Mouse (Mus musculus) hindbrain, embryonic 13.5 days (tissue): ENCODE data around the gene Cyp4a30b. TPM values are rescaled to one million over a fixed set of nuclear protein-coding genes. Genes with fewer than 3 reads are reported as not detected.
"Not testable (repeated sequence)": the region's sequence is repeated elsewhere in the genome, so short reads cannot be mapped to it uniquely, and the experiment has no call there.

ENCODE experiments used
- ATAC-seq: fragments of 200-750 bp; cut with Nextera tagmentation; 2 replicates; pipeline ENCODE4 v1.8.0; 2017; ENCODE audit warnings: moderate TSS enrichment; ENCODE audit not compliant: low FRiP score
- H3K27ac ChIP-seq: fragments of 300-500 bp; sonication (generic); 2 replicates; pipeline ENCODE4 v1.5.1; 2015; ENCODE audit warnings: inconsistent platforms, mild to moderate bottlenecking, moderate library complexity
- H3K27me3 ChIP-seq: fragments of 300-500 bp; sonication (generic); 2 replicates; pipeline ENCODE4 v1.6.1; 2015; ENCODE audit warnings: mild to moderate bottlenecking, inconsistent platforms
- H3K36me3 ChIP-seq: fragments of 300-500 bp; sonication (generic); 2 replicates; pipeline ENCODE4 v1.6.1; 2015; ENCODE audit warnings: mild to moderate bottlenecking, inconsistent platforms
- H3K4me1 ChIP-seq: fragments of 300-500 bp; sonication (generic); replicated peaks from 2 replicates; pipeline ENCODE4 v1.6.1; 2015; ENCODE audit warnings: inconsistent platforms
- H3K4me2 ChIP-seq: fragments of 300-500 bp; sonication (generic); 2 replicates; pipeline ENCODE4 v1.6.1; 2015; ENCODE audit warnings: inconsistent platforms, mild to moderate bottlenecking, moderate library complexity
- H3K4me3 ChIP-seq: fragments of 300-500 bp; sonication (generic); 2 replicates; pipeline ENCODE4 v1.5.1; 2015; ENCODE audit warnings: mild to moderate bottlenecking, inconsistent platforms
- H3K9ac ChIP-seq: fragments of 300-500 bp; sonication (generic); 2 replicates; pipeline ENCODE4 v1.6.1; 2015; ENCODE audit warnings: mild to moderate bottlenecking, inconsistent platforms
- H3K9me3 ChIP-seq: fragments of 300-500 bp; sonication (generic); 2 replicates; pipeline ENCODE4 v1.6.1; 2016; ENCODE audit warnings: inconsistent platforms
- WGBS: fragments of 180-500 bp; shearing (Covaris S2); methylation state at CpG from one replicate; pipeline ENCODE4 v1.1.7; 2015; 5-methylcytosine and 5-hydroxymethylcytosine counted together
- polyA plus RNA-seq: library from polyadenylated mRNA; unstranded; fragments of >200 nt; fragmentation: Nextera tagmentation; extraction: Ambion mirVana; gene quantifications from 2 replicates; pipeline ENCODE4 v1.2.1, GENCODE M21; 2015

Gene Cyp4a30b
- not detected in 2 replicates for polyA plus RNA-seq

GRCm38 (mm10) chr4:115452304-115452703 is at the start of gene Cyp4a30b:
TSS of gene Cyp4a30b (plus strand) at chr4:115452604.
- WGBS = 73% methylated on average over 3 of the region's 3 CpGs
- H3K27me3 ChIP-seq = no peaks in the 10 kb centered on the region
- H3K4me1 ChIP-seq = no peaks in the 10 kb centered on the region
- no peak within 1 kb of the TSS for H3K27ac ChIP-seq
- H3K9ac ChIP-seq = no peak within 1 kb of the TSS
- no peak for ATAC-seq
- no peaks in the 10 kb centered on the region for H3K9me3 ChIP-seq
- H3K36me3 ChIP-seq = no peaks in the 10 kb centered on the region
- H3K4me2 ChIP-seq = no peak within 1 kb of the TSS
- H3K4me3 ChIP-seq = no peak within 1 kb of the TSS

GRCm38 (mm10) chr4:115411324-115411723 is 41.1 kb upstream of the Cyp4a30b start, which contains the start of gene Cyp4a12b:
TSS of gene Cyp4a12b (plus strand) at chr4:115411624.
- not testable (repeated sequence) for H3K36me3 ChIP-seq, H3K27ac ChIP-seq, H3K4me2 ChIP-seq, ATAC-seq, H3K4me1 ChIP-seq, H3K9ac ChIP-seq, H3K27me3 ChIP-seq, H3K4me3 ChIP-seq, H3K9me3 ChIP-seq

- WGBS = 79% methylated on average over 3 of the region's 3 CpGs
- H3K4me3 ChIP-seq = no peak overlapping the region
- H3K9ac ChIP-seq = no peak overlapping the region
- no peaks in the 10 kb centered on the region for H3K36me3 ChIP-seq
- H3K4me1 ChIP-seq = no peaks in the 10 kb centered on the region
- no peaks in the 10 kb centered on the region for H3K27me3 ChIP-seq
- no peak for ATAC-seq
- no peaks in the 10 kb centered on the region for H3K9me3 ChIP-seq
- no peak overlapping the region for H3K27ac ChIP-seq
- no peak overlapping the region for H3K4me2 ChIP-seq
These were observed 1.7 kb upstream of the Cyp4a30b start for GRCm38 (mm10) chr4:115450577-115451137.

GRCm38 (mm10) chr4:115473585-115473984 is 21.2 kb downstream of the Cyp4a30b start:
- H3K9ac ChIP-seq, H3K9me3 ChIP-seq, H3K27me3 ChIP-seq, H3K4me2 ChIP-seq, H3K27ac ChIP-seq, H3K4me3 ChIP-seq, H3K4me1 ChIP-seq, ATAC-seq, H3K36me3 ChIP-seq: not testable (repeated sequence)
- 89% methylated on average over 3 of the region's 3 CpGs for WGBS

- not testable (repeated sequence) for ATAC-seq, H3K4me3 ChIP-seq
These were observed 23.6 kb downstream of the Cyp4a30b start for GRCm38 (mm10) chr4:115476051-115476450.

GRCm38 (mm10) chr4:115481006-115481652 is 28.7 kb downstream of the Cyp4a30b start:
- H3K27ac ChIP-seq = no peak overlapping the region
- H3K4me3 ChIP-seq = no peak overlapping the region
- H3K4me2 ChIP-seq = no peak overlapping the region
- H3K36me3 ChIP-seq = no peaks in the 10 kb centered on the region
- no peaks in the 10 kb centered on the region for H3K27me3 ChIP-seq
- ATAC-seq = no peak
- no peaks in the 10 kb centered on the region for H3K9me3 ChIP-seq
- H3K9ac ChIP-seq = no peak overlapping the region
- H3K4me1 ChIP-seq = no peaks in the 10 kb centered on the region
- WGBS = 76% methylated on average over 6 of the region's 6 CpGs

More at GRCm38 (mm10) chr4:115476051-115476450, 23.6 kb downstream of the Cyp4a30b start:
- not testable (repeated sequence) for H3K27me3 ChIP-seq, H3K9ac ChIP-seq, H3K27ac ChIP-seq, H3K4me1 ChIP-seq, H3K9me3 ChIP-seq, H3K4me2 ChIP-seq, H3K36me3 ChIP-seq

- WGBS = 79% methylated on average over 1 of the region's 1 CpGs
- no peak for ATAC-seq
These were observed 43.6 kb downstream of the Cyp4a30b start, which contains the start of gene Cyp4a14 for GRCm38 (mm10) chr4:115496001-115496400. TSS of gene Cyp4a14 (minus strand) at chr4:115496142.

GRCm38 (mm10) chr4:115497466-115497865 is 45.1 kb downstream of the Cyp4a30b start:
- Histone ChIP-seq H3K27ac (no peak overlapping the region), H3K9ac (no peak overlapping the region), H3K27me3 (no peaks in the 10 kb centered on the region), H3K9me3 (no peaks in the 10 kb centered on the region), H3K4me2 (no peak overlapping the region), H3K4me1 (no peaks in the 10 kb centered on the region), H3K36me3 (no peaks in the 10 kb centered on the region), H3K4me3 (no peak overlapping the region)
- WGBS = 95% methylated on average over 3 of the region's 3 CpGs
- no peak for ATAC-seq

More at GRCm38 (mm10) chr4:115496001-115496400, 43.6 kb downstream of the Cyp4a30b start, which contains the start of gene Cyp4a14:
- Histone ChIP-seq H3K27ac (no peak within 1 kb of the TSS), H3K4me1 (no peaks in the 10 kb centered on the region), H3K9me3 (no peaks in the 10 kb centered on the region), H3K27me3 (no peaks in the 10 kb centered on the region), H3K4me3 (no peak within 1 kb of the TSS), H3K4me2 (no peak within 1 kb of the TSS), H3K36me3 (no peaks in the 10 kb centered on the region), H3K9ac (no peak within 1 kb of the TSS)

- not testable (repeated sequence) for H3K9me3 ChIP-seq, H3K4me3 ChIP-seq, H3K27me3 ChIP-seq, H3K36me3 ChIP-seq, H3K4me2 ChIP-seq, ATAC-seq, H3K4me1 ChIP-seq, H3K27ac ChIP-seq, H3K9ac ChIP-seq
These were observed 61.6 kb downstream of the Cyp4a30b start for GRCm38 (mm10) chr4:115513964-115514363.

GRCm38 (mm10) chr4:115518000-115518399 is 65.6 kb downstream of the Cyp4a30b start, which contains the start of gene Cyp4a10:
TSS of gene Cyp4a10 (plus strand) at chr4:115518264.
- not testable (repeated sequence) for H3K36me3 ChIP-seq, H3K27me3 ChIP-seq, H3K4me2 ChIP-seq, H3K9me3 ChIP-seq, H3K4me1 ChIP-seq, H3K4me3 ChIP-seq, ATAC-seq, H3K27ac ChIP-seq, H3K9ac ChIP-seq
- whole genome bisulfite sequencing = 84% methylated on average over 5 of the region's 5 CpGs

GRCm38 (mm10) chr4:115519444-115519843 is 67.0 kb downstream of the Cyp4a30b start:
- H3K9ac ChIP-seq = no peak overlapping the region
- no peaks in the 10 kb centered on the region for H3K4me1 ChIP-seq
- H3K27ac ChIP-seq = no peak overlapping the region
- 75% methylated on average over 4 of the region's 4 CpGs for WGBS
- H3K27me3 ChIP-seq = no peaks in the 10 kb centered on the region
- no peaks in the 10 kb centered on the region for H3K9me3 ChIP-seq
- ATAC-seq = no peak
- no peaks in the 10 kb centered on the region for H3K36me3 ChIP-seq
- no peak overlapping the region for H3K4me3 ChIP-seq
- no peak overlapping the region for H3K4me2 ChIP-seq
